Mouse (Mus musculus) gonadal fat pad, adult 2 months (tissue): ENCODE results near the gene Lmo3. TPM values are rescaled to one million over a fixed set of nuclear protein-coding genes. Genes with fewer than 3 reads are reported as not detected.

Experiments used
- polyA plus RNA-seq: library from polyadenylated mRNA; depleted of rRNA; stranded (reverse); fragments of >200 nt; gene quantifications from 2 replicates; pipeline ENCODE4 v1.2.3, GENCODE M21; 2012; rRNA removed

Lmo3 gene
- polyA plus RNA-seq, 1 experiment: not detected

Other genes with a start within 250 kb of the Lmo3 start
- gene Igbp1b, start 76.6 kb upstream of the Lmo3 start, polyA plus RNA-seq: 0.13 TPM in 1 of 2 replicates, not detected in the other